Mouse (Mus musculus): ENCODE data around the gene Mus81.
"Not testable (repeated sequence)": the region's sequence is repeated elsewhere in the genome, so short reads cannot be mapped to it uniquely, and the experiment has no call there.

The Mus81 gene

GRCm38 (mm10) chr19:5492641-5493040, 4.4 kb upstream of the Mus81 start:
- DNase-seq (ENCODE audit: inconsistent ontology term) = no peak

- peak; percentile 85 for DNase-seq (ENCODE audit: inconsistent ontology term)
Measured at GRCm38 (mm10) chr19:5490898-5491708, 2.9 kb upstream of the Mus81 start.

- peak; percentile 98 for DNase-seq (ENCODE audit: inconsistent ontology term)
Measured at GRCm38 (mm10) chr19:5490313-5490897, 2.2 kb upstream of the Mus81 start, which contains the start of gene Cfl1. Gene Cfl1 (plus strand): TSS chr19:5490455.

GRCm38 (mm10) chr19:5489721-5490120, 1.5 kb upstream of the Mus81 start:
- not testable (repeated sequence) for DNase-seq (ENCODE audit: inconsistent ontology term)

GRCm38 (mm10) chr19:5488878-5489571, 823 bp upstream of the Mus81 start:
- peak; percentile 99 for DNase-seq (ENCODE audit: inconsistent ontology term)

GRCm38 (mm10) chr19:5486771-5487170, 1.4 kb downstream of the Mus81 start:
- DNase-seq (ENCODE audit: inconsistent ontology term) = no peak

- no peak for DNase-seq (ENCODE audit: inconsistent ontology term)
Measured at GRCm38 (mm10) chr19:5486286-5486685, 1.9 kb downstream of the Mus81 start.

- DNase-seq (ENCODE audit: inconsistent ontology term) = no peak
Measured at GRCm38 (mm10) chr19:5485821-5486220, 2.4 kb downstream of the Mus81 start.

- DNase-seq (ENCODE audit: inconsistent ontology term) = no peak
Measured at GRCm38 (mm10) chr19:5485371-5485770, 2.8 kb downstream of the Mus81 start.

GRCm38 (mm10) chr19:5484496-5484895, 3.7 kb downstream of the Mus81 start:
- no peak for DNase-seq (ENCODE audit: inconsistent ontology term)

GRCm38 (mm10) chr19:5483386-5484359, 4.5 kb downstream of the Mus81 start:
- DNase-seq (ENCODE audit: inconsistent ontology term) = no peak

- no peak for DNase-seq (ENCODE audit: inconsistent ontology term)
Measured at GRCm38 (mm10) chr19:5481398-5481797, 6.8 kb downstream of the Mus81 start.

GRCm38 (mm10) chr19:5480016-5480415, 8.2 kb downstream of the Mus81 start:
- no peak for DNase-seq (ENCODE audit: inconsistent ontology term)

- DNase-seq (ENCODE audit: inconsistent ontology term) = no peak
Measured at GRCm38 (mm10) chr19:5477668-5478300, 10.4 kb downstream of the Mus81 start.

GRCm38 (mm10) chr19:5477004-5477667, 11.1 kb downstream of the Mus81 start:
- DNase-seq (ENCODE audit: inconsistent ontology term) = no peak

- DNase-seq (ENCODE audit: inconsistent ontology term) = peak; percentile 69
Measured at GRCm38 (mm10) chr19:5475069-5475714, 13.0 kb downstream of the Mus81 start.

- peak; percentile 75 for DNase-seq (ENCODE audit: inconsistent ontology term)
Measured at GRCm38 (mm10) chr19:5474281-5475068, 13.7 kb downstream of the Mus81 start.

- DNase-seq (ENCODE audit: inconsistent ontology term) = peak; percentile 92
Measured at GRCm38 (mm10) chr19:5473720-5474119, 14.5 kb downstream of the Mus81 start, which contains the start of gene Efemp2. Gene Efemp2 (plus strand): TSS chr19:5473954.

- DNase-seq (ENCODE audit: inconsistent ontology term) = no peak
Measured at GRCm38 (mm10) chr19:5472857-5473256, 15.3 kb downstream of the Mus81 start.
